Mouse (Mus musculus): ENCODE measurements around the gene Tpm1. TPM values are rescaled to one million over a fixed set of nuclear protein-coding genes. Genes with fewer than 3 reads are reported as not detected.

Tpm1 gene
- polyA plus RNA-seq, 1 experiment from 2014 or later: 385 TPM

GRCm38 (mm10) chr9:66975239-66975645, 74.0 kb downstream of the Tpm1 start, which contains the start of gene Lactb:
Gene Lactb (minus strand): TSS chr9:66975484.
- Histone ChIP-seq H3K36me3 (ENCODE audit: control insufficient read depth, insufficient read depth, low read length) (no peaks in the 10 kb centered on the region), H3K27ac (ENCODE audit: low read depth, low read length) (peak within 1 kb of the TSS; percentile 75), H3K9me3 (ENCODE audit: control insufficient read depth, low read length) (no peaks in the 10 kb centered on the region), H3K27me3 (ENCODE audit: control insufficient read depth, insufficient read depth, low read length) (no peaks in the 10 kb centered on the region), H3K9ac (ENCODE audit: low read depth, low read length) (peak within 1 kb of the TSS; percentile 64), H3K4me3 (ENCODE audit: low read depth, low read length) (peak within 1 kb of the TSS; percentile 71), H3K4me2 (replicated peaks; ENCODE audit: low read depth, low read length) (peak within 1 kb of the TSS; percentile 50), H3K4me1 (replicated peaks; ENCODE audit: control insufficient read depth, insufficient read depth, low read length) (no peaks in the 10 kb centered on the region)
- peak; percentile 94 for DNase-seq (ENCODE audit: low spot score)
- peak; percentile 97 for ATAC-seq (ENCODE audit: low FRiP score)
- 1% methylated on average over 14 of the region's 32 CpGs for WGBS

DNA sequence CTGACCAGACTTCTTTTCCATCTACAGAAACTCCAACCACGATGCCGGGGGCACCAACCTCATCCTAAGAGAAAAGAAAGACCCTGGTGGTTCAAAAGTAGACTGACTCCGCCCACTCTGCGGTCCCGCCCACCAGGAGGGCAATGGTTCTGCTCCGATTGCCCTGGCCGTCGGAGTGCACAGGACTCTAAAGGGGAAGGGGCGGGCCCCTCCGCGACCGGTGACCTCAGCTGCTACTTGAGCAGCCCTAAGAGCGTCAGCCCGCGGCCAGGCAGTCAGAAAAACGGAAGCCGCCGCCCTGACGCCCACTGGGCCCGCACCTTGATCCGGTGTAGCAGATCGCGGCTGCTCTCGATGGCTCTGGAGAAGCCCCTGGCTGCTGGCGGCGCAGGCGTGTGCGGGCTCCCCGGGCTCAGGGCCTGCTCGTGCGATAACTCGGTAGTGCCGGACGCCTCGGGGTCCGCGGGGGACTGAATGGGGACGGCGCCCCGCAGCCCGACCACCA, 74.4 kb downstream of the Tpm1 start:
- Histone ChIP-seq H3K27me3 (ENCODE audit: control insufficient read depth, insufficient read depth, low read length) (no peaks in the 10 kb centered on the region), H3K4me3 (ENCODE audit: low read depth, low read length) (peak overlapping the region; percentile 71), H3K36me3 (ENCODE audit: control insufficient read depth, insufficient read depth, low read length) (no peaks in the 10 kb centered on the region), H3K9me3 (ENCODE audit: control insufficient read depth, low read length) (no peaks in the 10 kb centered on the region), H3K9ac (ENCODE audit: low read depth, low read length) (peak overlapping the region; percentile 64), H3K4me1 (replicated peaks; ENCODE audit: control insufficient read depth, insufficient read depth, low read length) (no peaks in the 10 kb centered on the region), H3K4me2 (replicated peaks; ENCODE audit: low read depth, low read length) (peak overlapping the region; percentile 50), H3K27ac (ENCODE audit: low read depth, low read length) (peak overlapping the region; percentile 75)
- DNase-seq (ENCODE audit: low spot score) (peak; percentile 86), ATAC-seq (ENCODE audit: low FRiP score) (peak; percentile 90)
- under 1% methylated on average over 37 of the region's 41 CpGs for WGBS

Other genes with a start within 250 kb of the Tpm1 start
- 1.1 and 2.9 TPM in 2 replicates for gene Aph1c, start 214.7 kb downstream of the Tpm1 start, polyA plus RNA-seq (2014; fragmentation: Nextera tagmentation; extraction: Ambion mirVana)
- gene Rab8b, start 129.7 kb downstream of the Tpm1 start, polyA plus RNA-seq (2014; fragmentation: Nextera tagmentation; extraction: Ambion mirVana): 34.3 and 34.9 TPM in 2 replicates
- 603 TPM in 2 replicates for gene Rps27l, start 103.3 kb downstream of the Tpm1 start, polyA plus RNA-seq (2014; fragmentation: Nextera tagmentation; extraction: Ambion mirVana)
- gene Lactb, start 73.9 kb downstream of the Tpm1 start, polyA plus RNA-seq (2014; fragmentation: Nextera tagmentation; extraction: Ambion mirVana): 11.2 and 12.0 TPM in 2 replicates